Mouse (Mus musculus) heart, embryonic 11.5 days (tissue): Measurements from ENCODE around the gene Tmem164. TPM values are rescaled to one million over a fixed set of nuclear protein-coding genes. Genes with fewer than 3 reads are reported as not detected.

Source experiments
- ATAC-seq: fragments of 200-750 bp; cut with Nextera tagmentation; replicated peaks from 2 replicates; pipeline ENCODE4 v1.8.0; 2017; ENCODE audit warnings: moderate library complexity; ENCODE audit not compliant: insufficient number of reproducible peaks, low FRiP score, low TSS enrichment
- H3K27ac ChIP-seq: fragments of 300-500 bp; sonication (generic); 2 replicates; pipeline ENCODE4 v1.5.1; 2014; ENCODE audit warnings: mild to moderate bottlenecking, low read depth, low read length
- H3K27me3 ChIP-seq: fragments of 300-500 bp; sonication (generic); 2 replicates; pipeline ENCODE4 v1.6.1; 2014; ENCODE audit warnings: mild to moderate bottlenecking, low read length, mixed read lengths; ENCODE audit not compliant: control insufficient read depth, insufficient read depth
- H3K36me3 ChIP-seq: fragments of 300-500 bp; sonication (generic); 2 replicates; pipeline ENCODE4 v1.6.1; 2014; ENCODE audit warnings: mild to moderate bottlenecking, low read length, moderate library complexity, mixed read lengths; ENCODE audit not compliant: control insufficient read depth, insufficient read depth
- H3K4me1 ChIP-seq: fragments of 300-500 bp; sonication (generic); 2 replicates; pipeline ENCODE4 v1.6.1; 2014; ENCODE audit warnings: low read length; ENCODE audit not compliant: control insufficient read depth, insufficient read depth
- H3K4me2 ChIP-seq: fragments of 300-500 bp; sonication (generic); 2 replicates; pipeline ENCODE4 v1.6.1; 2014; ENCODE audit warnings: mild to moderate bottlenecking, moderate library complexity
- H3K4me3 ChIP-seq: fragments of 300-500 bp; sonication (generic); 2 replicates; pipeline ENCODE4 v1.5.1; 2014; ENCODE audit warnings: low read depth, low read length
- H3K9ac ChIP-seq: fragments of 300-500 bp; sonication (generic); 2 replicates; pipeline ENCODE4 v1.6.1; 2014; ENCODE audit warnings: mild to moderate bottlenecking, low read depth, low read length, moderate library complexity
- H3K9me3 ChIP-seq: fragments of 300-500 bp; sonication (generic); replicated peaks from 2 replicates; pipeline ENCODE4 v1.6.1; 2016; ENCODE audit warnings: low read length; ENCODE audit not compliant: control insufficient read depth
- WGBS: fragments of 180-500 bp; shearing (Covaris S2); extraction: QIAGEN DNeasy Blood & Tissue Kit; methylation state at CpG from one replicate; pipeline ENCODE4 v1.1.7; 2014; ENCODE audit not compliant: insufficient replicate concordance; 5-methylcytosine and 5-hydroxymethylcytosine counted together
- polyA plus RNA-seq: library from polyadenylated mRNA; unstranded; fragments of >200 nt; fragmentation: Nextera tagmentation; extraction: Ambion mirVana; gene quantifications from 2 replicates; pipeline ENCODE4 v1.2.1, GENCODE M21; 2014

Tmem164 gene
- polyA plus RNA-seq, 1 experiment from 2014 or later, result 33.5 TPM

- no peaks in the 10 kb centered on the region for H3K36me3 ChIP-seq
- H3K9ac ChIP-seq, result no peak overlapping the region
- H3K27me3 ChIP-seq, result no peaks in the 10 kb centered on the region
- no peak overlapping the region for H3K27ac ChIP-seq
- no peaks in the 10 kb centered on the region for H3K4me1 ChIP-seq
- H3K4me3 ChIP-seq, result no peak overlapping the region
- 85% methylated on average over 1 of the region's 1 CpGs for WGBS
- no peak overlapping the region for H3K4me2 ChIP-seq
- no peaks in the 10 kb centered on the region for H3K9me3 ChIP-seq
- ATAC-seq, result no peak
Observed at GRCm38 (mm10) chrX:142671141-142671540, 10.1 kb upstream of the Tmem164 start.

GRCm38 (mm10) chrX:142672701-142673100, 8.5 kb upstream of the Tmem164 start:
- Histone ChIP-seq H3K4me3 (no peak overlapping the region), H3K27me3 (no peaks in the 10 kb centered on the region), H3K27ac (no peak overlapping the region), H3K9ac (no peak overlapping the region), H3K9me3 (no peaks in the 10 kb centered on the region), H3K36me3 (no peaks in the 10 kb centered on the region), H3K4me2 (no peak overlapping the region), H3K4me1 (no peaks in the 10 kb centered on the region)
- 80% methylated on average over 1 of the region's 1 CpGs for WGBS
- no peak for ATAC-seq

GRCm38 (mm10) chrX:142677193-142677592, 4.0 kb upstream of the Tmem164 start:
- Histone ChIP-seq H3K4me3 (no peak overlapping the region), H3K9ac (no peak overlapping the region), H3K4me2 (no peak overlapping the region), H3K27ac (no peak overlapping the region), H3K4me1 (no peaks in the 10 kb centered on the region), H3K27me3 (peaks cover 3% of the 10 kb centered on the region; the same call in 1 of the 2 replicates), H3K9me3 (no peaks in the 10 kb centered on the region), H3K36me3 (no peaks in the 10 kb centered on the region)
- no peak for ATAC-seq
- WGBS, result 46% methylated on average over 3 of the region's 3 CpGs

DNA sequence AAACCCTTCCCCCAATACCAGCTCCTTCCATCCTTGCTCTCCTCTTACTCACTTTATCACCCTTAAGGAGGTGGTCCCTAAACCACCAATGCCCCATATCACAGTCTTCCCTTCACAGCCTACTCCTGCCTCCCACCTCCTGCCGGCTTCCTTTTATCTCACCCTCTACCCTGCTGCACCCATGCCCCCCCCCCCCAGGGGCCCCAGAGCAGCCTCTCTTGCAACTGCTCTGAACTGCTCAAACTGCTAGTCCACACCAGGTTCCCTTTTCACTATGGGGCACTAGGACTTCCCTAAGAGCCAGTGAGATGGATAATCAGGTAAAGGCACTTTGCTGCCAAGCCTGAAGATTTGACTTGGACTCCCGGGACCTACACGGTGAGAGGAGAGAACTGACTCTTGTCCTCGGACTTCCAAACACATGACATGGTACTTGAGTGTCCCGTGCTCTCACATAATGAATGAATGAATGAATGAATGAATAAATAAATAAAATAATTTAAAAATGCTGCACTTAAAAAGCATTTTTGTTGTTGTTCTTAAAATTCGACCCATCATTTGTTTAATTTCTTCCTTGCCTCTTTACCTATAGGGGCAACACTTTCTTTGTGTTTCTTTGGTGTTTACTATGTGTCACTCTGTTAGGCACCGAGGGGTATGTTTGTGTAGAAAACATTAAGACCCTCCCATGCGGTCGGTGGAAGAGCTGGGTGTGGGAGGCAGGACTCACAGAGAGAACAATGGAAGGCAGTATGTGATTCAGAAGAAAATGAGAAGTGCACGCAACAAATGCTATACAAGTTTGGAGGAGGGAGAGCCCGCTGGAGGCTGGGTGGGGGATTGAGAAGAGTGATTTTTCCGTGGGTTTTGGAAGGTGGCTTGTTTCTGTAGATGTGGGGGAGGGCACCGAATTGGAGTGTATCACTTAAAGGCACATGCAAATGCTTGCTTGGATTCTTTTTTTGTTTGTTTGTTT, 2.4 kb upstream of the Tmem164 start:
- H3K4me2 ChIP-seq, result no peak overlapping the region; the same call in 1 of the 2 replicates
- H3K36me3 ChIP-seq, result no peaks in the 10 kb centered on the region
- peaks cover 3% of the 10 kb centered on the region; the same call in 1 of the 2 replicates for H3K4me1 ChIP-seq
- H3K9me3 ChIP-seq, result no peaks in the 10 kb centered on the region
- ATAC-seq, result no peak
- peaks cover 3% of the 10 kb centered on the region; the same call in 1 of the 2 replicates for H3K27me3 ChIP-seq
- H3K9ac ChIP-seq, result no peak overlapping the region
- H3K27ac ChIP-seq, result no peak overlapping the region
- H3K4me3 ChIP-seq, result no peak overlapping the region
- 50% methylated on average over 13 of the region's 13 CpGs for WGBS

GRCm38 (mm10) chrX:142679502-142680250, 1.5 kb upstream of the Tmem164 start:
- Histone ChIP-seq H3K27ac (peak overlapping the region; percentile 89), H3K4me3 (peak overlapping the region; percentile 57), H3K4me1 (peaks cover 6% of the 10 kb centered on the region; the same call in 1 of the 2 replicates), H3K4me2 (peak overlapping the region; percentile 60), H3K27me3 (peaks cover 3% of the 10 kb centered on the region; the same call in 1 of the 2 replicates), H3K9me3 (no peaks in the 10 kb centered on the region), H3K36me3 (no peaks in the 10 kb centered on the region), H3K9ac (peak overlapping the region; percentile 78; the same call in 1 of the 2 replicates)
- no peak for ATAC-seq
- WGBS, result 39% methylated on average over 11 of the region's 11 CpGs

DNA sequence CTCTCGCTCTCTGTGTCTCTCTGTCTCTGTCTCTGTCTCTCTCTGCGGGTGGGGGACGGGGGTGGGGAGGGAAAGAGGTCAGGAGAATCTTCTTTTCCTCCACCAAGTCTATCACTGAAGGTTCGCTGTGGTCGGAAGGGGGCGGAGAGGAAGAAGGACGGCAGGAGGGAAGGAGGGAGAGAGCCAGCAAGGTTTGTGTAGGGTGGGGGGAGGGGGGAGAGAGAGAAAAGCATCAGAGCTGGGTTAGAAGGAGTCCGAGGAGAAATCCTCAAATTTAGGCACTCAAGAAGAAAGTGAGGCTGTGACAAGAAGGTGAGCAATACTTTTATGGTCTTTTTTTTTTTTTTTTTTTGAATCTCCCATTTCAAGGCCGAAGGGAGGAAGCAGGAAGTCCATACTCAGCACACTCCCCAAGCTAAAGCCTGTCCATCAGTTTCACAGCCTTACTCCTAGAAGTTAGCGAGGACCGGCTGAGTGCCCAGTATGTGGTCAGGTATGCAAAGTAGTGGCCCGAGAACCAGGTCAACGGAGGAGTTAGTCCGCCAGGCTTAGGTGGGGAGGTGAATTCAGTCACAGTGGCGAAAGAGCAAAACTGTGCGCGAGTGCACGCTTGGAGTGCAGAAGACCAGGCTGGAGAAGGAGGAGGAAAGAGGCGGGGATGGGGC, 683 bp upstream of the Tmem164 start:
- Histone ChIP-seq H3K4me3 (peak overlapping the region; percentile 57), H3K4me1 (peaks cover 8% of the 10 kb centered on the region), H3K9me3 (no peaks in the 10 kb centered on the region), H3K9ac (peak overlapping the region; percentile 78), H3K4me2 (peak overlapping the region; percentile 60), H3K36me3 (no peaks in the 10 kb centered on the region), H3K27me3 (peaks cover 3% of the 10 kb centered on the region; the same call in 1 of the 2 replicates), H3K27ac (peak overlapping the region; percentile 89)
- ATAC-seq, result peak; percentile 47
- 7% methylated on average over 19 of the region's 19 CpGs for WGBS

- H3K27ac ChIP-seq, result peak overlapping the region; percentile 90
- no peaks in the 10 kb centered on the region for H3K9me3 ChIP-seq
- peak overlapping the region; percentile 78 for H3K9ac ChIP-seq
- ATAC-seq, result peak; percentile 85
- peaks cover 3% of the 10 kb centered on the region; the same call in 1 of the 2 replicates for H3K27me3 ChIP-seq
- H3K4me3 ChIP-seq, result peak overlapping the region; percentile 57
- 8% methylated on average over 15 of the region's 43 CpGs for WGBS
- H3K4me1 ChIP-seq, result peaks cover 10% of the 10 kb centered on the region
- peak overlapping the region; percentile 79 for H3K4me2 ChIP-seq
- no peaks in the 10 kb centered on the region for H3K36me3 ChIP-seq
Observed at GRCm38 (mm10) chrX:142681616-142682141, 473 bp downstream of the Tmem164 start.
